Mouse (Mus musculus): Measurements from ENCODE around the gene Ptprh. TPM values are rescaled to one million over a fixed set of nuclear protein-coding genes. Genes with fewer than 3 reads are reported as not detected.

The Ptprh gene
- total RNA-seq (2021), result not detected

DNA sequence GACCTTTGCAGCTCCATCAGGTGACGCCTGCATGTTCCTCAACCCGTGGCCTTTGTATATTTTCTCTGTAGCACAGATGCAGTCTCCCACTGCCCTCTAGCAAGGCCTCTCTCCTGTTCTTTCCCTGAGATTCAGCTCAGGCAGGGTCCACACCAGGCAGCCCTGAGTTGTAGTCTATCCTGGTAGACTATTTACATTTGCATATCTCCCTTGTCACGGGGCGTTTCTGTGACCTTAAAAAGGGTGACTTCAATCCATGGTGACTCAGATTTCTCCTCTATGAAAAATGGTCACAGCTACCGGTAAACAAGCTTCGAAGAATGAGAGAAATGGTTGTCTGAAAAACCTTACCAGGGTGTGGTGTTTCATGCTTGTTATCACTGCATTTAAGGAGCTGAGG is at the start of gene Ptprh:
TSS of gene Ptprh (minus strand) at position 169 of the 400 bp plus-strand sequence.
- DNase-seq (ENCODE audit: low spot score), result no peak

DNA sequence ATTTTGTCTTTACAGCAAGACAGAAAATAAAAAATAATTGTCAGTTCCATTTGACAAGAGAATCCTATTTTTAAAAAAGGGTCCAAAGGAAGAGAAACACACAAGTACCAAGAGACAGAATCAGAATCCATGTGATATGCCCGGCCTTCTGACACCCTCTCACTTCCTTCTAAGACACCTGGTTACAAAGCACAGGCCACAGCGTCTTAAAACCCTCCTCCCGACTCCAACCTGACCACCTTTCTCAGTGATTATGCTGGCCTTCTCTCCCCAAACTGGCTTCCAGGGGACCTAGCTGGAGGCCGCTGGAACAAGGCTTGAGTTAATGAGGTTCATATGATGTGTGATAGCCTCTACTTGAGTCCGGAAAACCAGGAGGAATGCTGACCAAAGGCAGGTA is 49.5 kb upstream of the Ptprh start:
- intact Hi-C loops (cut with DNase I), result loop anchor here (10.0 kb wide), 2 partner anchors 509 to 949 kb away; partner anchors contain the start of gene Rps9
- DNase-seq (ENCODE audit: low spot score), result no peak

More for the DNA sequence above, at the start of gene Ptprh:
- intact Hi-C loops (cut with DNase I), result no loop called here

DNA sequence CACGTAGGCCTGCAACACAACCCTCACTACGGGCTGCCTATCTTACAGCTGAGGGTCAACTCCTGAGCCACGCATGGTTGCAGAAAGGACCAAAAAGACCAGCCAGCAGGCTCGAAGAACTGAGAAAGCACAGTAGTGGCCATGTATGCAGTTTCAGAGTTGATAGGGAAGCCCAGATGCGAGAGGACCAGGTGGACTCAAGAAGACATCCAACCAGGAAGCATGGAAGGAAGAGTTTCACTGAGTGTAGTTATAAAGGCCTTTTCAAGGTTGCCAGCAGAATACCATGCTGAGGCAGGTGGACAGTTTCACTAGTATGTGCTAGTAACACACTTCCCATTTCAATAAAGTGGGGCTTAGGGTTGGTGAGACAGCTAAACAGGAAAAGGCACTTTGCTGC is 48.9 kb upstream of the Ptprh start:
- DNase-seq (ENCODE audit: low spot score), result no peak
- intact Hi-C loops (cut with DNase I), result loop anchor here (10.0 kb wide), 2 partner anchors 508 to 948 kb away; partner anchors contain the start of gene Rps9

DNA sequence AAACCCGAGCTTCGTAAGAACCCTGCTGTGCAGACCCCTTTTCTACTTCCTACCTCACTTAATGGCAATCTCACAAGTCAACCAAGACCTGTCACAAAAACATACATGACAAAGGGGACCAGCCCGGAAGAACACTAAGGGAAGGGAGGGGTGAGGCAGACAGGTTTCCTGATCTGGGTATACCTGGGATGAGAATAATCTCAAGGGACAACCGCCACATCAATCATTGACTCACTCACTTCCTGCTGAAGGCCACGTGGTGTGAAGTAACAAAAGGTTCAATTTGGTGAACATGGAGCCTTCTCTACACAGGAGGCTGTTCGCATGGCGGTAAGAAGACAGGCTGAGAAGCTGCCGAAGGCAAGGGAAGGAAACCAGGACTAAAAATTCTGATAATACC is 47.7 kb upstream of the Ptprh start:
- intact Hi-C loops (cut with DNase I), result loop anchor here (10.0 kb wide), 2 partner anchors 507 to 947 kb away; partner anchors contain the start of gene Rps9

DNA sequence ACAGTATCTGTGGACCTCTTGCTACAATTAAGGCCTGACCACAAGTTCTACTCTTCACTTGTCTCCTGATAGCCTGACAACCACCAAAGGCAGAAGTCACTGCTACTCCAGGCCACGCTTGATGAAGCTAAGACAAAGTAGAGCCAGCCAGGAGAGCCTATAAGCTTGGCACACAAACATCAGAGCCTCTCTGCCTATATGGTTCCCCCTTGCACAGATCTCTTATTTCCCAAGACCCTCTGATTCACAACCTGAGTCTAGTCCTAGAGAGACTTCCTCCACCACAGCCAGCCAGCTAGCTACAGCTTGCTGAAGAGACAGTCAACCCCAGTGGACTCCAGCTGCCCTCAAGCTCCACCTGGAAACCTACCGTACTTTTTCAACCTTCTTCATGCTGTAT is 44.2 kb upstream of the Ptprh start:
- intact Hi-C loops (cut with DNase I), result no loop called here
- DNase-seq (ENCODE audit: low spot score), result no peak

More for the DNA sequence above, 47.7 kb upstream of the Ptprh start:
- DNase-seq (ENCODE audit: low spot score), result no peak

DNA sequence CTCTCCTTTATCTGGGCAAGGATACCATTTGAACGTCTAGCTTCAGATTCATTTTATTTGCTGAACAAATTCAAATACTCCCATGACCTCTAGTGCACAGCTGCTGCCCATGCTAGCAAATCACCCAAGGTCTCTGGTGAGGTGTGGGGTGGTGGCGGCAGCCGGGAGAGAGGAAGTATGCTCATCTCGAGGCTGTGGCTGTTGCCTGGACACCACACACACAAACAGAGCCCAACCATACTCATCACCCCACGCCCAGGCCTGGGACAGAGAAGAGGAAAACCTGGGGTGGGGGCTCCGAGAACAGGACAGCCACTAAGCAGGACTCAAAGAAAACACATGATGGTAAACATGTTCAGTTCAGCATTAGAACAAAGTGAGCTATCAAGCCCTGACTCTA is 43.5 kb upstream of the Ptprh start:
- peak; percentile 27 for DNase-seq (ENCODE audit: low spot score)
- intact Hi-C loops (cut with DNase I), result no loop called here

DNA sequence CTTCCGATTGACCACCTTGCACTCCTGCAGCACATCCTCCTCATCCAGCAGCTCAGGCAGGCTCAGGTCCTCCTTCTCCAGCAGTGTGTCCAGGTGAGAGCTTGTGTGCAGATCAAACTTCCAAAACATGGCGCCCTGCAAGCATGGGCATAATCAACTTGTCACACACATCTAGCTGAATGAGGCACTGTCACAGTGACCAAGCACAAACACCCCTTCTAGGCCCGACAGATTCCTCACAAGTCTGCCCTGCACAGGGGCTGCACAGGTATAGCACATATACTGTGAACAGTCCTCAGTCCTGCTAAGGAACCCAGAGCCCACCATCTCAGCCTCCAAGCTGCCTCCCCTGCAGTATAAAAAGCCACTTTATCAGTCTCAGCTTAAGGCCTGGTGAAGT is 43.0 kb upstream of the Ptprh start:
- DNase-seq (ENCODE audit: low spot score), result no peak
- intact Hi-C loops (cut with DNase I), result no loop called here

DNA sequence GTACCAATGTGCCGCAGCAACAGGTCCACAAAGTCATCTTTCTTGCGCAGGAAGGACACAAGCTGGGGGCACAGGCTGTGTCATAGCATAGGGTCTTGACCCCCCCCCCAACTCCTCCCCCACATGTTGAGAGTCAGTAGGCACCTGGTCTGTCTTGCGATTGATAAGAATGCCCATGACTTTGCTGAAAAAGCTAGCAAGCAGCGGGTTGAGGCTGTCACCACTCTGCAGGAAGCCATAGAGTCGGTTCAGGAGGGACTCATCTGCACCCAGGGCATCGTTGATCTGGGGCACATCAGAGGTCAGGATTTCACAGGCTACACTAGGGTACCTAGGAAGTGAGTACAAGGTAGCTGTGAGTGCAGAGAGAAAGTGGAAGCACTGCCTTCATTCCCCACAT is 39.4 kb upstream of the Ptprh start:
- DNase-seq (ENCODE audit: low spot score), result no peak

DNA sequence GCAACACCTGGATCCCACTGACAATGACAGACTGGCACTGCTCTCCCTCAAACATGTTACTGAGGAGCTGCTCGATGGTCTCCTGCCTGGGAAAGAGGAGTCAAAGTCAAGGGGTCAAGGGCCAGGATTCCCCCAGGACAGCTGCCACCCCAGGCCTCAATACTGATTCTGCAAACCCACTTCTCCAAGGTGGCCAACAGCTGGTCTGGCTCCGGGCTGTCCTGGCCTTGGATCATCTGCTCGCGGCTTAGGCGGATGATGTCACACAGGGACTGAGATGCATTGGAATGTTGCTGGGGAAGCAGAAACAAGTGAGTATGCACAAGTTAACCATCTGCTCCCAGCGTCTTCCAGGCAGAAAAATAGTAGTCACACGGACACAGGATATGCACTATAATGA is 38.1 kb upstream of the Ptprh start:
- DNase-seq (ENCODE audit: low spot score), result no peak
- intact Hi-C loops (cut with DNase I), result no loop called here

More for the DNA sequence above, 39.4 kb upstream of the Ptprh start:
- intact Hi-C loops (cut with DNase I), result no loop called here

DNA sequence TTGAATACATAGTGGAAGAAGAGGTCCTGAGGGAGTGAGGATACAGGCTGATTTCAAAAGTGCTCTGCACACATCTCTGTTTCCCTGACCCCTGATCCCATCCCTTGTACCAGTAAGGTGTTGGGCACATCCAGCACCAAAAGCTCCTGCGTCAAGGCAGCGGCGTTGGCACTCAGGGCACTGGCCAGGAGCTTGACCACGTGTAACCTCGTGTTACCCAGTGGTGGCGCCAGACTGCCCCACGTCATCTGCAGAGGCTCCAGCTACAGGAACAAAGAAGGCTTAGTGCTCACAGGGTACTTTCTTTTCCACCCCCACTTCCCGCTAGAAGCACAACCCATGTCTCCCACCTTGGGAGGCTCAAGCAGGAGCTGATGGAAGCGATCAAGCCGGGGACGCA is 37.3 kb upstream of the Ptprh start:
- no peak for DNase-seq (ENCODE audit: low spot score)
- intact Hi-C loops (cut with DNase I), result no loop called here

DNA sequence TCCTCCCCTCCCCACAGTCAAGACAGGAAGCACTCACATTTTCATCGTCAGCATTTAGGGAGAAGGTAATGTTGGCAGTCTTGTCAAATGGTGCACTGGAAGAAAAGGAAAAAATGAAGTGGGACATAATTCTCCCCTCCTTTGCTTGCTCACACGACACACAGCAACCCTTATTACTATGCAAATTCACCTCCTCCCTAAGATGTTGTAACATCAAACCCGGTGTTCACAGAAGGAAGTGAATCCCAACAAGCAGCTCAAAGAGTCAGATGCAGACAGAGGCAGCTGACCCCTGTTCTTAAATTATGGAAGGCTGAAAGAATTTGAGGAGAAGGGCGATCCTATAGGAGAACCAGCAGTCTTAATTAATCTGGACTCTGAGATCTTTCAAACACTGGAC is 32.3 kb upstream of the Ptprh start:
- intact Hi-C loops (cut with DNase I), result no loop called here
- DNase-seq (ENCODE audit: low spot score), result no peak

DNA sequence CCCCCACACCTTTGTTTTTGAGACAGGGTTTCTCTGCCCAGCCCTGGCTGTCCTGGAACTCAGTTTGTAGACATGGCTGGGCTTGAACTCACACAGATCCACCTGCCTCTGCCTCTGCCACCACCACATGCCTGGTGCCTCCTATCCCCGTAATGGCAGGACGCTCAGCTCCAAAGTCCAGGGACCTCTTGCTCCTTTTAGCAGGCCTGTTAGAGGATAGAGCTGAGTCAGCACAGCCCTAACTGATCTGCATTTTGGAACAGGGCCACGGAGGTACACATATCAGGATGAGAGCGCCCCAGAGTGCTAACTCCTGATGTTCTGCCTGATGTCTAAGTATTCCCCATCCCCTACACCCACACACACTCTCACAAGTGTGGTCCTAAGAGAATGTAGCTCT is 27.2 kb upstream of the Ptprh start, which contains the start of gene Tmem86b:
TSS of gene Tmem86b (minus strand) at position 392 of the 400 bp plus-strand sequence.
- intact Hi-C loops (cut with DNase I), result no loop called here

DNA sequence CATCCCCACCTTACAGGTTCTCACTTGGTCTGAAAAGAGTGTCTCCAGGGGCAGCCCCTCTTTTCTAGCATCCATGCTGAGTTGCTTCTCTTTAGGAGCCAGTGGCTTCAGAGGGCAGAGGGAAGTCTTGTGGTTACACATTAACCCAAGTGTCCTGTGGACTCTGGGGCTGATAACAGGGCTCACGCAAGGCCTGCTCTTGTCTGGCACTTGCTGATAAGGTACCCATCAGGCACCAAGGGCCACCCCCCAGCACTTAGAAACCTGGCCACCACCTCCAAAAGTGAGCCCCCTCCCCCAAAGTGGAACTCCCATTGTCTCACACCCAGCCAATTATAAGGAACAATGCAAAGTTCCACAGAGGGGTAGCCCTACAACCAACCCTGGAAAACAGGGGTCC is 26.4 kb upstream of the Ptprh start:
- DNase-seq (ENCODE audit: low spot score), result no peak
- intact Hi-C loops (cut with DNase I), result no loop called here

More for the DNA sequence above, 27.2 kb upstream of the Ptprh start, which contains the start of gene Tmem86b:
- DNase-seq (ENCODE audit: low spot score), result no peak

DNA sequence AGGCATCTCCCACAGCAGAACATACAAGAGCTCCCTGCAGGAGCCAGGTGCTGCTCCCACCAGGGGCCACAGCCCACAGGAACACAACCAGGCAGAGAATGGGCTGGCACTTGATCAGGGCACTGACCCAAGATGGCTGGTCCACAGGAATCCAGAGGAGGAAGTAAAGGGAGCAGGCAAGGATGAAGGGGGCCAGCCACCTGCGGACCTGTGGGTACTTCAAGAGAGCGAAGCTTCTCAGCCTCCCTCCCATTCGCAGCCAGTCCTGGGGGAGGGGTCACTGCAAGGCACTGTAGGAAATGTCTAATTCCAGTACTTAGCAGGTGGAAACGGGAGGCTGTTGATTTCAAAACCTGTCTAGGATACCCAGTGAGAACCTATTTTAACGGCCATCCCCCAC is 25.7 kb upstream of the Ptprh start:
- intact Hi-C loops (cut with DNase I), result loop anchor here (5.0 kb wide), 2 partner anchors 72 to 163 kb away; partner anchors contain the start of gene Rpl28
- no peak for DNase-seq (ENCODE audit: low spot score)

DNA sequence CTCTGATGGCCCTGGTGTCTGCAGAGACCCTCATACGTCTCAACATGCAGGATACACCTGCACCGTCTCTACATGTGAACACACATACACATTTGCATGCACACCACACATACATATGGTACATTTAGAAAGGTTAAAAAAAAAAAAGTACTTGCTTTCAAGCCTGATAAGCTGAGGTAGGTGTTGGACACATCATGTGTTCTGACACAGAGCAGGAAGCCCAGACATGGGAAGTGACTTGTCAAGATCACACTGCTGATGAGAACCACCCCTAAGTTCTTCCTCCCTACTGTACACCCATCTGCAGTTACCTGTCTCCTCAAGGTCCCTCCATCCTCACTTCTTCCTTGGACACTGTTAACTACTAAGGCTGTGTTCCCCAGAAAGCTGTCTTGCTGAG is 22.1 kb upstream of the Ptprh start:
- intact Hi-C loops (cut with DNase I), result loop anchor here (5.0 kb wide), 2 partner anchors 69 to 166 kb away; partner anchors contain the start of gene Rpl28
- DNase-seq (ENCODE audit: low spot score), result no peak

DNA sequence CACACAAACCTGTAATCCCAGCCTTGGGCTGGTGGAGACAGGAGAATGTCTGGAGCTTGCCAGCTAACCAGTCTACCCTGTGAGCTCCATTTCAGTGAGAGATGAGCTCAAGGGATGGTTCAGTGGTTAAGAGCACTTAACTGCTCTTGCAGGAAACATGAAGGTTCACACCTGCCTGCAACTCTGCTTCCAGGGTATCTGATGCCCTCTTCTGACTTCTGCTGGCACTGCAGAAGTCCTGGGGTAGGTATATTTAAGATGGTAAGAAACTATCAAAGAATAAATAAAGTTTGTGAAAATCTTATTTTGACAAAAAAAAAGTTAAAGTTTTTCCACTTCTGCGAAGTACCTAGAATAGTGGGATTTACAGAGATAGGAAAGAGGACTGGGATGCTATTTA is 20.5 kb upstream of the Ptprh start:
- DNase-seq (ENCODE audit: low spot score), result no peak
- intact Hi-C loops (cut with DNase I), result loop anchor here (5.0 kb wide), 1 partner anchor 313 kb away; no protein-coding TSS in a partner anchor

DNA sequence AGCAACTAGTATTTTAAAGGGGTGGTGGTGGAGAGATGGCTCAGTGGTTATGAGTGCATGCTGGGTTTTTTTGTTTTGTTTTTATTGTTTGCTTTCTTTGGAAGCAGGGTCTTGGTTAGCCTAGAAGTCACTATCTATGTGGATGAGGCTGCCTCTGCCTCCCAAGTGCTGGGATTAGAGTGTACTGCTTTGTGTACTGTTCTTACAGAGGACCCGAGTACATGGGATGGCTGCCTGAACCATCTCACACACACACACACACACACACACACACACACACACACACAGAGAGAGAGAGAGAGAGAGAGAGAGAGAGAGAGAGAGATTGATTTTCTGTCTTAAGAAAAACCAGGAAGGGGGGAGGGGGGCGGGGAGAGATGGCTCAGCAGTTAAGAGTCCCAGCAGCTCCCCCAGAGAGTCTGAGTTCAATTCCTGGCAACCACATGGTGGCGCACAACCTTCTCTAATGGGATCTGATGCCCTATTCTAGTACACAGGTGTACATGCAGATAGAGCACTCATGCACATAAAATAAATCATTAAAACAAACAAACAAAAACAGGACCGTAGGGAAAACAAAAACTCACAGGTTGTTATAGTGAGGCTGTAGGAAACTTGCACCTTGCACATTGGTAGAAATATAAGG is 19.8 kb upstream of the Ptprh start:
- no peak for DNase-seq (ENCODE audit: low spot score)
- intact Hi-C loops (cut with DNase I), result loop anchor here (5.0 kb wide), 1 partner anchor 314 kb away; no protein-coding TSS in a partner anchor

DNA sequence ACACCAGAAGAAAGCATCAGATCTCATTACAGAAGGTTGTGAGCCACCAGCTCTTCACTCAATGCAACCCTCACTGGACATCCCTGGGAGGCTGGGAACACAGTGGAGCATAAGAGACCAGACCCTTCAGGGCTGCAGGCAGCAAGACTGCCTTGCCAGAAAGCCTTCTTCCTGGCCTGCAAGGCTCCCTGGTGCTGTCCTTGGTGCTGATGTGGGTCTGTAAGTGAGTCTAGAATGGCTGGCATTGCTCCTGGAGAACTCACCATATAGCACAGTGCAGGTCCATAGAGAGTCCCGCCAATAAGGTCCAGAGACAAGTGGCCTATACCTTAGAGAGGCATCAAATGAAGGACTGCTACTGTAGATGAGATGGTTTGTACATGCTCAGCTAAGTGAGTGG is 16.1 kb upstream of the Ptprh start:
- intact Hi-C loops (cut with DNase I), result loop anchor here (5.0 kb wide), 1 partner anchor 317 kb away; no protein-coding TSS in a partner anchor
- DNase-seq (ENCODE audit: low spot score), result no peak

DNA sequence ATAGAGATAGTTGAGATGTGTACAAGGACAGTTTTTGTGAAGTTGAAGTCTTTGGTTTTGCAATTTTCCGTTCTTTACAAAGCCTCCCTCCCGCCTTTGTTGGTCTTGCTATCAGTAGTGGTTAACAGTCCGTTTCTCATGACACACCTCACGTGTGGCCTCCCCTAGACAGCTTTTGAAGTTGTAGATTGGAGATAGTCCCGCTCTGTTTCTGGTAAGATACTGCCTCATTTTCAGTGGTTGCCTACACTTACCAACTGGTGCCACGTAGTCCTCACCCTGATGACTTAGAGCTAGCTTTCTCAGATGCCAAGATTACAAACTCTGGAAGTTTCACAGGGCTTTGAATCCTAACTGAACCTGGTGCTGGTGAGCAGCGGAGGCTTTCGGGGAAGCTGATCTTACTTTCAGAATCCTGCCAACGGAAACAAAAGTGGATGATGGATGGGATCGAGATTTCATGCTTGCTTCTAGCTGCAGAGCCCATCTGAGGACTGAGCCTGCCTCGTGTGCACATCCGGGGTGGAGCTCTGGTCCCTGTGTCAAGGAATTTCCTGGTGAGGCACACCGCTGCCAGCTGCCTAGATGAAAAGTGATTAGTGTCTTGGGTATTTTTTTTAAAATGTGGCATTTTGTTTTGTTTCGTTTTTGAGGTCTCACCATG is 10.0 kb upstream of the Ptprh start:
- intact Hi-C loops (cut with DNase I), result no loop called here
- no peak for DNase-seq (ENCODE audit: low spot score)

DNA sequence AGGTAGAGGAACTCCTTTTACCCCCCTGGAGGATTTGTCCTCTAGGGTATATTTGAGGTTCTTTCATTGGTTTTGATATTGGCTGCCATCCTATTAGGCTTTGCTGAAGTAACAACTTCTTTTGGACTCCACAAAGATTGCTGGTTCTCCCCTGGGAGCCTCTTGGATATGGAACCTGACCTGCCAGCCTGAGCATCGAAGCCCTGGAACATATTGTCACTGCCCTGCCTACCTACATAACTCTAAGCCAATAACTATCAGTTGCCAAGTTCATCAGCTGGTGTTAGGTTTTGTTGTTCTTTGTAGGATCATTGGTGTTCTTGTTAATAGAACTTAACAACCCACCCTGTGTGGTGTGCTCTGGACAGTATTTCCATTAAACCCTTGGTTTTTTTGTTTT is 9.1 kb upstream of the Ptprh start:
- DNase-seq (ENCODE audit: low spot score), result no peak
- intact Hi-C loops (cut with DNase I), result no loop called here

DNA sequence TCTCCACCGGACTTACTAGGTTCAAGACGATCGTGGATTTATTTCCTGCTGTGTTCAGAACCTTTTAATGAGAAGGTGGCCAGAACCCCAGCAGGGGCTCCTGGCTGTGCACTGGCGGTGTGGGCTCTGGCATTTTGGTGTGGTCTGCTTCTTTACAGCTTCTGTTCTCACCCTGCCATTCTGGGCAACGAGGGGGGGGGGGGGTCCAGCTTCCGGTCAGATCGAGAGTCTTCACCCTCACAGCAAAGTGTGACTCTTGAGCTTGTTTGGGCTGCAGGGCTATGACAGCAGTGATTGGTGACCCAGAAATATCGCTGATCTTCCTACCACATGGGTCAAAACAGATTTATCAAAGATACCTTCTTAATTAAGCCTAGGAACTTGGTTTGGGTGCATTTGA is 8.5 kb upstream of the Ptprh start:
- intact Hi-C loops (cut with DNase I), result no loop called here
- DNase-seq (ENCODE audit: low spot score), result no peak
